Mouse (Mus musculus) midbrain, embryonic 12.5 days (tissue): ENCODE measurements around the gene Tbc1d9. TPM values are rescaled to one million over a fixed set of nuclear protein-coding genes. Genes with fewer than 3 reads are reported as not detected.

ENCODE experiments used
- ATAC-seq: fragments of 200-750 bp; cut with Nextera tagmentation; 2 replicates; pipeline ENCODE4 v1.8.0; 2017; ENCODE audit warnings: low read depth, moderate TSS enrichment, moderate library complexity; ENCODE audit not compliant: low FRiP score
- H3K27ac ChIP-seq: fragments of 300-500 bp; sonication (generic); replicated peaks from 2 replicates; pipeline ENCODE4 v1.5.1; 2016; ENCODE audit warnings: mild to moderate bottlenecking
- H3K27me3 ChIP-seq: fragments of 300-500 bp; sonication (generic); 2 replicates; pipeline ENCODE4 v1.6.1; 2016; ENCODE audit warnings: mild to moderate bottlenecking
- H3K36me3 ChIP-seq: fragments of 300-500 bp; sonication (generic); 2 replicates; pipeline ENCODE4 v1.6.1; 2016
- H3K4me1 ChIP-seq: fragments of 300-500 bp; sonication (generic); 2 replicates; pipeline ENCODE4 v1.6.1; 2016
- H3K4me2 ChIP-seq: fragments of 300-500 bp; sonication (generic); replicated peaks from 2 replicates; pipeline ENCODE4 v1.6.1; 2016; ENCODE audit warnings: mild to moderate bottlenecking, moderate library complexity
- H3K4me3 ChIP-seq: fragments of 300-500 bp; sonication (generic); 2 replicates; pipeline ENCODE4 v1.5.1; 2016; ENCODE audit warnings: mild to moderate bottlenecking
- H3K9ac ChIP-seq: fragments of 300-500 bp; sonication (generic); replicated peaks from 2 replicates; pipeline ENCODE4 v1.6.1; 2016; ENCODE audit warnings: mild to moderate bottlenecking, moderate library complexity
- H3K9me3 ChIP-seq: fragments of 300-500 bp; sonication (generic); 2 replicates; pipeline ENCODE4 v1.6.1; 2016; ENCODE audit warnings: mild to moderate bottlenecking
- WGBS: fragments of 180-500 bp; shearing (Covaris S2); methylation state at CpG from one replicate; pipeline ENCODE4 v1.1.7; 2016; 5-methylcytosine and 5-hydroxymethylcytosine counted together
- polyA plus RNA-seq: library from polyadenylated mRNA; unstranded; fragments of >200 nt; fragmentation: Nextera tagmentation; extraction: Ambion mirVana; gene quantifications from 2 replicates; pipeline ENCODE4 v1.2.1, GENCODE M21; 2016

The Tbc1d9 gene
- polyA plus RNA-seq, 1 experiment from 2014 or later: 12.3 TPM

GRCm38 (mm10) chr8:83251362-83252246 is 86.5 kb downstream of the Tbc1d9 start:
- WGBS: 45% methylated on average over 14 of the region's 14 CpGs
- Histone ChIP-seq H3K27me3 (no peaks in the 10 kb centered on the region), H3K36me3 (peaks cover 49% of the 10 kb centered on the region), H3K4me3 (no peak overlapping the region), H3K9me3 (no peaks in the 10 kb centered on the region), H3K27ac (peak overlapping the region; percentile 54), H3K4me2 (no peak overlapping the region), H3K4me1 (peaks cover 18% of the 10 kb centered on the region), H3K9ac (no peak overlapping the region)
- no peak for ATAC-seq

- H3K9me3 ChIP-seq: no peaks in the 10 kb centered on the region
- no peak overlapping the region for H3K9ac ChIP-seq
- no peak overlapping the region for H3K4me2 ChIP-seq
- no peaks in the 10 kb centered on the region for H3K27me3 ChIP-seq
- WGBS: 88% methylated on average over 5 of the region's 5 CpGs
- H3K4me3 ChIP-seq: no peak overlapping the region
- H3K27ac ChIP-seq: 0 out of 2 replicates have a peak overlapping the region, but pooled peaks have one; percentile 49
- no peak for ATAC-seq
- H3K4me1 ChIP-seq: peaks cover 18% of the 10 kb centered on the region
- peaks cover 57% of the 10 kb centered on the region for H3K36me3 ChIP-seq
Measured at GRCm38 (mm10) chr8:83252791-83253190, 87.6 kb downstream of the Tbc1d9 start.

GRCm38 (mm10) chr8:83257631-83258030 is 92.5 kb downstream of the Tbc1d9 start:
- Histone ChIP-seq H3K4me2 (no peak overlapping the region), H3K9me3 (no peaks in the 10 kb centered on the region), H3K9ac (no peak overlapping the region), H3K4me1 (0 out of 2 replicates have a peak, but pooled peaks cover 3% of the 10 kb centered on the region), H3K4me3 (no peak overlapping the region), H3K27me3 (no peaks in the 10 kb centered on the region), H3K27ac (no peak overlapping the region), H3K36me3 (peaks cover 68% of the 10 kb centered on the region)
- no peak for ATAC-seq
- 93% methylated on average over 5 of the region's 5 CpGs for WGBS

GRCm38 (mm10) chr8:83260418-83261215 is 95.5 kb downstream of the Tbc1d9 start:
- peak; percentile 63 for ATAC-seq
- WGBS: 72% methylated on average over 16 of the region's 16 CpGs
- no peak overlapping the region for H3K4me2 ChIP-seq

GRCm38 (mm10) chr8:83271172-83271571 is 106.0 kb downstream of the Tbc1d9 start:
- Histone ChIP-seq H3K4me2 (no peak overlapping the region), H3K27me3 (no peaks in the 10 kb centered on the region), H3K9ac (no peak overlapping the region), H3K4me1 (no peaks in the 10 kb centered on the region), H3K4me3 (no peak overlapping the region), H3K9me3 (no peaks in the 10 kb centered on the region), H3K27ac (no peak overlapping the region), H3K36me3 (peaks cover 63% of the 10 kb centered on the region)
- ATAC-seq: no peak
- WGBS: 97% methylated on average over 14 of the region's 14 CpGs

More at GRCm38 (mm10) chr8:83260418-83261215, 95.5 kb downstream of the Tbc1d9 start:
- H3K27ac ChIP-seq: no peak overlapping the region
- no peak overlapping the region for H3K9ac ChIP-seq
- no peaks in the 10 kb centered on the region for H3K9me3 ChIP-seq
- H3K36me3 ChIP-seq: peaks cover 61% of the 10 kb centered on the region
- H3K4me1 ChIP-seq: no peaks in the 10 kb centered on the region
- no peak overlapping the region for H3K4me3 ChIP-seq
- no peaks in the 10 kb centered on the region for H3K27me3 ChIP-seq

- 89% methylated on average over 10 of the region's 10 CpGs for WGBS
- no peak overlapping the region for H3K4me2 ChIP-seq
Measured at GRCm38 (mm10) chr8:83272464-83272863, 107.3 kb downstream of the Tbc1d9 start.

GRCm38 (mm10) chr8:83274470-83274869 is 109.3 kb downstream of the Tbc1d9 start:
- H3K4me2 ChIP-seq: no peak overlapping the region

More at GRCm38 (mm10) chr8:83272464-83272863, 107.3 kb downstream of the Tbc1d9 start:
- ATAC-seq: no peak
- Histone ChIP-seq H3K9me3 (no peaks in the 10 kb centered on the region), H3K9ac (no peak overlapping the region), H3K36me3 (peaks cover 50% of the 10 kb centered on the region), H3K27me3 (no peaks in the 10 kb centered on the region), H3K4me1 (no peaks in the 10 kb centered on the region), H3K27ac (no peak overlapping the region), H3K4me3 (no peak overlapping the region)

GRCm38 (mm10) chr8:83278431-83278830 is 113.3 kb downstream of the Tbc1d9 start:
- H3K27ac ChIP-seq: no peak overlapping the region
- H3K36me3 ChIP-seq: peaks cover 8% of the 10 kb centered on the region
- WGBS: 90% methylated on average over 6 of the region's 6 CpGs
- no peaks in the 10 kb centered on the region for H3K27me3 ChIP-seq
- no peak overlapping the region for H3K4me2 ChIP-seq
- no peaks in the 10 kb centered on the region for H3K4me1 ChIP-seq
- H3K9ac ChIP-seq: no peak overlapping the region
- no peaks in the 10 kb centered on the region for H3K9me3 ChIP-seq
- no peak for ATAC-seq
- no peak overlapping the region for H3K4me3 ChIP-seq

More at GRCm38 (mm10) chr8:83274470-83274869, 109.3 kb downstream of the Tbc1d9 start:
- peaks cover 32% of the 10 kb centered on the region for H3K36me3 ChIP-seq
- no peak for ATAC-seq
- H3K4me3 ChIP-seq: no peak overlapping the region
- no peaks in the 10 kb centered on the region for H3K4me1 ChIP-seq
- WGBS: 74% methylated on average over 11 of the region's 11 CpGs
- H3K9ac ChIP-seq: no peak overlapping the region
- no peaks in the 10 kb centered on the region for H3K27me3 ChIP-seq
- no peak overlapping the region for H3K27ac ChIP-seq
- no peaks in the 10 kb centered on the region for H3K9me3 ChIP-seq

GRCm38 (mm10) chr8:83285391-83285790 is 120.2 kb downstream of the Tbc1d9 start:
- H3K36me3 ChIP-seq: no peaks in the 10 kb centered on the region
- peaks cover 18% of the 10 kb centered on the region for H3K27me3 ChIP-seq
- no peak overlapping the region for H3K4me3 ChIP-seq
- no peak overlapping the region for H3K4me2 ChIP-seq
- H3K4me1 ChIP-seq: peaks cover 5% of the 10 kb centered on the region
- no peaks in the 10 kb centered on the region for H3K9me3 ChIP-seq
- 89% methylated on average over 8 of the region's 8 CpGs for WGBS
- no peak for ATAC-seq
- H3K9ac ChIP-seq: no peak overlapping the region
- H3K27ac ChIP-seq: no peak overlapping the region

- Histone ChIP-seq H3K9me3 (no peaks in the 10 kb centered on the region), H3K27ac (no peak within 1 kb of the TSS), H3K4me3 (peak within 1 kb of the TSS; percentile 17), H3K36me3 (no peaks in the 10 kb centered on the region), H3K27me3 (peaks cover 23% of the 10 kb centered on the region), H3K4me2 (peak within 1 kb of the TSS; percentile 45), H3K4me1 (peaks cover 5% of the 10 kb centered on the region), H3K9ac (no peak within 1 kb of the TSS)
- 7% methylated on average over 20 of the region's 20 CpGs for WGBS
- ATAC-seq: no peak
Measured at GRCm38 (mm10) chr8:83290176-83290575, 125.0 kb downstream of the Tbc1d9 start, which contains the start of gene Ucp1. TSS of gene Ucp1 (plus strand) at chr8:83290352.

GRCm38 (mm10) chr8:83297375-83297774 is 132.2 kb downstream of the Tbc1d9 start:
- Histone ChIP-seq H3K27ac (no peak overlapping the region), H3K27me3 (no peaks in the 10 kb centered on the region), H3K4me1 (no peaks in the 10 kb centered on the region), H3K4me3 (no peak overlapping the region), H3K9ac (no peak overlapping the region), H3K4me2 (no peak overlapping the region), H3K9me3 (no peaks in the 10 kb centered on the region), H3K36me3 (no peaks in the 10 kb centered on the region)
- WGBS: 86% methylated on average over 4 of the region's 4 CpGs
- no peak for ATAC-seq

- H3K4me1 ChIP-seq: no peaks in the 10 kb centered on the region
- no peaks in the 10 kb centered on the region for H3K36me3 ChIP-seq
- H3K9me3 ChIP-seq: no peaks in the 10 kb centered on the region
- H3K4me3 ChIP-seq: no peak overlapping the region
- H3K4me2 ChIP-seq: no peak overlapping the region
- no peak overlapping the region for H3K27ac ChIP-seq
- no peak for ATAC-seq
- H3K9ac ChIP-seq: no peak overlapping the region
- no peaks in the 10 kb centered on the region for H3K27me3 ChIP-seq
- WGBS: 54% methylated on average over 1 of the region's 1 CpGs
Measured at GRCm38 (mm10) chr8:83300135-83300534, 135.0 kb downstream of the Tbc1d9 start.
